Mouse (Mus musculus) midbrain, embryonic 15.5 days (tissue): Measurements from ENCODE around the gene Wfdc18. TPM values are rescaled to one million over a fixed set of nuclear protein-coding genes. Genes with fewer than 3 reads are reported as not detected.

Experiments used
- ATAC-seq: fragments of 200-750 bp; cut with Nextera tagmentation; replicated peaks from 2 replicates; pipeline ENCODE4 v1.8.0; 2017; ENCODE audit warnings: moderate TSS enrichment
- H3K27ac ChIP-seq: fragments of 300-500 bp; sonication (generic); 2 replicates; pipeline ENCODE4 v1.5.1; 2015; ENCODE audit warnings: mild to moderate bottlenecking, inconsistent platforms
- H3K27me3 ChIP-seq: fragments of 300-500 bp; sonication (generic); replicated peaks from 2 replicates; pipeline ENCODE4 v1.6.1; 2015; ENCODE audit warnings: inconsistent platforms
- H3K36me3 ChIP-seq: fragments of 300-500 bp; sonication (generic); replicated peaks from 2 replicates; pipeline ENCODE4 v1.6.1; 2015; ENCODE audit warnings: inconsistent platforms
- H3K4me1 ChIP-seq: fragments of 300-500 bp; sonication (generic); 2 replicates; pipeline ENCODE4 v1.6.1; 2015; ENCODE audit warnings: inconsistent platforms
- H3K4me2 ChIP-seq: fragments of 300-500 bp; sonication (generic); 2 replicates; pipeline ENCODE4 v1.6.1; 2015; ENCODE audit warnings: inconsistent platforms, mild to moderate bottlenecking, moderate library complexity
- H3K4me3 ChIP-seq: fragments of 300-500 bp; sonication (generic); 2 replicates; pipeline ENCODE4 v1.5.1; 2015; ENCODE audit warnings: mild to moderate bottlenecking, inconsistent platforms
- H3K9ac ChIP-seq: fragments of 300-500 bp; sonication (generic); 2 replicates; pipeline ENCODE4 v1.6.1; 2015; ENCODE audit warnings: mild to moderate bottlenecking, inconsistent platforms
- H3K9me3 ChIP-seq: fragments of 300-500 bp; sonication (generic); 2 replicates; pipeline ENCODE4 v1.6.1; 2016; ENCODE audit warnings: inconsistent platforms
- WGBS: fragments of 180-500 bp; shearing (Covaris S2); methylation state at CpG from one replicate; pipeline ENCODE4 v1.1.7; 2015; ENCODE audit warnings: mixed read lengths; 5-methylcytosine and 5-hydroxymethylcytosine counted together
- polyA plus RNA-seq: library from polyadenylated mRNA; unstranded; fragments of >200 nt; fragmentation: Nextera tagmentation; extraction: Ambion mirVana; gene quantifications from 2 replicates; pipeline ENCODE4 v1.2.1, GENCODE M21; 2015

The Wfdc18 gene
- polyA plus RNA-seq, 1 experiment from 2014 or later, result not detected

DNA sequence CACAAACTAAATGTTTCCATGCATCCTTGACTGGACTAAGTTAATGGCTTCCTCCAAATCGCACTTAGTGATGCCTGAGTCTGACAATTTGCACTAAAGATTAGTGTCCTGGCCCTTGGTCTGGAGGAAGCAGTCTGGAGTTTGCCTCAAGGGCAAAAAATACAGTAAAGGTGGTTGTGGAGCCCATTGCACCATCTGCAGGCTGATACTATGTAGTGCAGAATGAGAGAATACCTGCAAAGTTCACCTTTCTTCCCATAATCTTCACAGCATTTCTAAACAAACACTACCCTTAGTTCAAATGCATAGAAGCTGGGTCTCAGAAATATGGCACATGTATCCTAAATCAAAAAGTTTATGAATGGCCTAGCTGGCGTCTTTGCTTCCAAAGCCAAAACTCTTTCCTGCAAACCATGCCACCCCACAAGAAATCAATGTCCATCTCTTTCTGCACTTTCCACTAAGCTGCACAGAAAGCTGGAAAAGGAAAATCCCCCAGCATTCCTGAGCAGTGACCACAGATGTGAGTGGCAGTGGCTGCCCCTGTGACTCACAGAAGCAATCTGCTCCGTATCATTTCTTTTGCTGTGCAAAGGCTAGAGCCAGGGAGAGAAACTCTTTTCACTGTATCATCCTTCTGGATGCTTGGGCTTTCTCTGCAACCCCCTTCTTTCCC lies 20.1 kb downstream of the Wfdc18 start:
- H3K4me2 ChIP-seq, result no peak overlapping the region
- no peak overlapping the region for H3K9ac ChIP-seq
- H3K27ac ChIP-seq, result no peak overlapping the region
- WGBS, result 73% methylated on average over 3 of the region's 3 CpGs
- H3K9me3 ChIP-seq, result no peaks in the 10 kb centered on the region
- H3K4me3 ChIP-seq, result no peak overlapping the region
- H3K4me1 ChIP-seq, result no peaks in the 10 kb centered on the region
- H3K36me3 ChIP-seq, result no peaks in the 10 kb centered on the region
- no peak for ATAC-seq
- H3K27me3 ChIP-seq, result no peaks in the 10 kb centered on the region

- 95% methylated on average over 1 of the region's 1 CpGs for WGBS
- no peak overlapping the region for H3K27ac ChIP-seq
- H3K27me3 ChIP-seq, result no peaks in the 10 kb centered on the region
- no peak for ATAC-seq
- no peak overlapping the region for H3K9ac ChIP-seq
- no peak overlapping the region for H3K4me2 ChIP-seq
- H3K36me3 ChIP-seq, result no peaks in the 10 kb centered on the region
- H3K4me1 ChIP-seq, result no peaks in the 10 kb centered on the region
- no peaks in the 10 kb centered on the region for H3K9me3 ChIP-seq
- no peak overlapping the region for H3K4me3 ChIP-seq
Measured at GRCm38 (mm10) chr11:83731116-83731515, 22.3 kb downstream of the Wfdc18 start.

DNA sequence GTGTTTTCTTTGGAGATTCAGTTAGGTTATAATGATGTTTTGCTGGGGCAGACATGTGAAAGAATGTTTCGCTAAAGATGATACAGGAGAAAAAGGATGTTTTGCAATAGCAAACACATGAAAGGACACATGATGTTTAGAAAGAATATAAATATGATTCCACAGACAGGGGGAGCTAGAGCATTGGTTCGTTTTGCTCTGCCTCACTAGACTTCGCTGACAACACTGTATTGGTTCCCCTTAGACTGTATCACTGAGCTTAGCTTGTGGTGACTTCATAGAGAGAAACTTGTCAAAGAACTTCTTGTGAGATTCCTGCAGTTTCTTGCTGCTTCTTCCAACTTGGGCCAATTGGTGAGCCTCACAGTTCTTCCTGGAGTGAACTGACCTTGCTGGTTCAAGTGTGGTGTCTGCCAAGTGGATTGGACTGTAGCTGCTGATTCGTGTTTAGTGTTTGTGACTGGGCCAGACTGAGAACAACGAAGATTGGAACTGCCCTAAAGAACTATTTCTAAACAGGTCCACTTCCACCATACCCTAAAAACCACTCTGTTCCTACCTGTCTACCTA lies 24.3 kb downstream of the Wfdc18 start:
- Histone ChIP-seq H3K27me3 (no peaks in the 10 kb centered on the region), H3K4me1 (no peaks in the 10 kb centered on the region), H3K9ac (no peak overlapping the region), H3K4me2 (no peak overlapping the region), H3K36me3 (no peaks in the 10 kb centered on the region), H3K9me3 (no peaks in the 10 kb centered on the region), H3K4me3 (no peak overlapping the region), H3K27ac (no peak overlapping the region)
- ATAC-seq, result no peak
- WGBS, result 79% methylated on average over 5 of the region's 5 CpGs

DNA sequence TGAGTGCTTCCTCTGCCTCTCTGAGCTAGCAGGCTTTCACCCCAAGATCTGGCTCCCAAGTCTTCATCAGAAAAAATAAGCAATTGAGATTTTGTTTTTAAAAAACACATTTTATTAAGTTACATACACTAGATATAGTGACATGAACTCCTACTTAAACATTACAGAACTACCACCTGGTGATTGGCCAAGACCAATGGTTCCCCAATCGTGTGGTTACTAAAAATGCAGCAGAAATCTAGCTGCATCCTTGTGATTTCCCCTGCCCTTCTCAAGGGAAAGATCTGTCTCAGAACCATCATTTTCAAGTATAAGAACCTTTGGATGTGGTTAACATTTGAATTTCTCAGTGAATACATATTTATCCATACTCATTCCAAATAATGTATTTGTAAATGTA lies 25.4 kb downstream of the Wfdc18 start:
- H3K4me3 ChIP-seq, result no peak overlapping the region
- ATAC-seq, result no peak
- H3K9me3 ChIP-seq, result no peaks in the 10 kb centered on the region
- no peak overlapping the region for H3K27ac ChIP-seq
- no peak overlapping the region for H3K4me2 ChIP-seq
- H3K36me3 ChIP-seq, result no peaks in the 10 kb centered on the region
- 83% methylated on average over 1 of the region's 1 CpGs for WGBS
- no peaks in the 10 kb centered on the region for H3K27me3 ChIP-seq
- H3K9ac ChIP-seq, result no peak overlapping the region
- H3K4me1 ChIP-seq, result no peaks in the 10 kb centered on the region

- Histone ChIP-seq H3K4me3 (no peak overlapping the region), H3K9ac (no peak overlapping the region), H3K27ac (no peak overlapping the region), H3K4me2 (no peak overlapping the region), H3K36me3 (no peaks in the 10 kb centered on the region), H3K9me3 (no peaks in the 10 kb centered on the region), H3K27me3 (peaks cover 6% of the 10 kb centered on the region; the same call in 1 of the 2 replicates), H3K4me1 (no peaks in the 10 kb centered on the region)
- no peak for ATAC-seq
- WGBS, result 71% methylated on average over 2 of the region's 2 CpGs
Measured at GRCm38 (mm10) chr11:83735881-83736280, 27.1 kb downstream of the Wfdc18 start.

- Histone ChIP-seq H3K4me1 (no peaks in the 10 kb centered on the region), H3K36me3 (no peaks in the 10 kb centered on the region), H3K4me2 (no peak overlapping the region), H3K27ac (no peak overlapping the region), H3K4me3 (no peak overlapping the region), H3K27me3 (peaks cover 8% of the 10 kb centered on the region; the same call in 1 of the 2 replicates), H3K9me3 (no peaks in the 10 kb centered on the region), H3K9ac (no peak overlapping the region)
- WGBS, result 88% methylated on average over 3 of the region's 3 CpGs
- ATAC-seq, result no peak
Measured at GRCm38 (mm10) chr11:83737109-83737558, 28.3 kb downstream of the Wfdc18 start.

DNA sequence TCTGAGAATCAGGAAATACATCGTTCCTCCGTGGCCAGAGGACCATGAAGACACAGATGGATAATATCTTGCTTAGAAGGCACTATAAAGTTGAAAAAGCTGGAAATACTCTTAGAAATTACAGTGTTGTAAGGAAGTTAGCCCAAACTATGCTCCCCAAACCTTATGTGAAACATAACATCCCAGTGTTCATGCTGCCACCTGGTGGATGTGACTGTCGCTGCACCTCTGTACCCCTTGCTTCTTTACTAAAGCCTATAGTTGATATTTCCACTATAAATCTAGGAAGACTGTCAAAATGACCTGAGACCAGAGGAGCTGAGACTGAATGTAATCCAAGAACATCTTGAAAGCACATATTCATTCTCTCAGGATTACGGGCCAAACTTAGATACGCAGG lies 30.4 kb downstream of the Wfdc18 start:
- 24% methylated on average over 5 of the region's 5 CpGs for WGBS
- Histone ChIP-seq H3K36me3 (no peaks in the 10 kb centered on the region), H3K4me3 (no peak overlapping the region), H3K4me1 (no peaks in the 10 kb centered on the region), H3K27me3 (peaks cover 8% of the 10 kb centered on the region; the same call in 1 of the 2 replicates), H3K9ac (no peak overlapping the region), H3K9me3 (no peaks in the 10 kb centered on the region), H3K4me2 (no peak overlapping the region), H3K27ac (no peak overlapping the region)
- no peak for ATAC-seq

DNA sequence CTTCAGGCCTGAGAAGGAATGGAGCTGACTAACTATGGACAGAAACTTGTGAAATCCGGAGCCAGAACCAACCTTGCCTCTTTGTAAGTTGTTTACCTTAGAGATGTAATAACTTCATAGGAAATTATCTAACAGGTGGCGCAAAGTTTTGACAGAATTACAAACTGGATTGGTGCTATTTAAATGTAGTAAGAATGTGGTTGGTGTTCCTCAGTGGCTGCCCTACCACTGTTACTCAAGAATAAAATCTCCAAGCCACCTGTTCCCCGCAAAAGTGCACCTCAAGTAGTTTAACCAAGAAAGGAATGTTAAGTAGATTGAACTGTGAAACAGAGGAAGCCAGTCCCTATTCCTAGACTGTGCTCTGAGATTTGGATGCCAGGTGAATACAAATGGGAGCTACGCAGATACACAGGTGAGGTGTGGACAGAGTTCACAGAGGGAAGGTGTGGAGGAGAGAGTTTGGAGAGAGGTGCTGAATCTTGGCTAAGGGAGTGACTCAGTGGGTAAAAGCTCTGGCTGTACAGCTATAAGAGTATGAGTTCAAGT lies 31.7 kb downstream of the Wfdc18 start:
- Histone ChIP-seq H3K27ac (no peak overlapping the region), H3K9ac (no peak overlapping the region), H3K36me3 (no peaks in the 10 kb centered on the region), H3K4me2 (no peak overlapping the region), H3K4me3 (no peak overlapping the region), H3K9me3 (no peaks in the 10 kb centered on the region), H3K27me3 (peaks cover 11% of the 10 kb centered on the region; the same call in 1 of the 2 replicates), H3K4me1 (no peaks in the 10 kb centered on the region)
- ATAC-seq, result no peak
- WGBS, result 81% methylated on average over 4 of the region's 4 CpGs

DNA sequence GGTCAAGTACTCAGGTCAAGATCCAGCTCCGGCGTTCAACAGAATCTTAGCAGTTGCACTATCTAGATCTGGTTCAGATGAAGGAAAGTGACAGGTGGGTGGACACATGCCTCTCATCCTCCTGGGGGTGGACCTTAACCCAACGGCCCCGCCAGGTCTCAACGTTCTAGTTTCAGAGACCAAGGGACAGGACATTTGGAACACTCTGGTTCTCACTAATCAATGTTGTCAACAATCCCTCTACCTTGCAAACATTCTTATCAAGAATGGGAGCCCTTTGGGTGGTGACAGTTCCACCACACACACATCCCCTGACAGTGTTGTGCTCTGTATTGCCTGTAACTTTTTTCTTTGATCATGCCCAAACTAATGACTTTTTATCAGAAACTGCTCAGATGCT lies 33.0 kb downstream of the Wfdc18 start:
- H3K4me2 ChIP-seq, result no peak overlapping the region
- H3K36me3 ChIP-seq, result no peaks in the 10 kb centered on the region
- no peak overlapping the region for H3K9ac ChIP-seq
- H3K4me1 ChIP-seq, result no peaks in the 10 kb centered on the region
- H3K4me3 ChIP-seq, result no peak overlapping the region
- WGBS, result 84% methylated on average over 5 of the region's 5 CpGs
- peaks cover 11% of the 10 kb centered on the region; the same call in 1 of the 2 replicates for H3K27me3 ChIP-seq
- ATAC-seq, result no peak
- no peaks in the 10 kb centered on the region for H3K9me3 ChIP-seq
- no peak overlapping the region for H3K27ac ChIP-seq

- H3K27ac ChIP-seq, result no peak overlapping the region
- ATAC-seq, result no peak
- no peaks in the 10 kb centered on the region for H3K9me3 ChIP-seq
- H3K4me2 ChIP-seq, result no peak overlapping the region
- no peak overlapping the region for H3K9ac ChIP-seq
- H3K36me3 ChIP-seq, result no peaks in the 10 kb centered on the region
- WGBS, result 73% methylated on average over 9 of the region's 9 CpGs
- no peak overlapping the region for H3K4me3 ChIP-seq
- H3K4me1 ChIP-seq, result no peaks in the 10 kb centered on the region
- peaks cover 12% of the 10 kb centered on the region for H3K27me3 ChIP-seq
Measured at GRCm38 (mm10) chr11:83742731-83743355, 34.0 kb downstream of the Wfdc18 start.

- H3K27me3 ChIP-seq, result peaks cover 19% of the 10 kb centered on the region
- no peaks in the 10 kb centered on the region for H3K9me3 ChIP-seq
- WGBS, result 89% methylated on average over 3 of the region's 3 CpGs
- H3K9ac ChIP-seq, result no peak overlapping the region
- no peak overlapping the region for H3K27ac ChIP-seq
- no peaks in the 10 kb centered on the region for H3K4me1 ChIP-seq
- no peak for ATAC-seq
- no peak overlapping the region for H3K4me3 ChIP-seq
- H3K4me2 ChIP-seq, result no peak overlapping the region
- no peaks in the 10 kb centered on the region for H3K36me3 ChIP-seq
Measured at GRCm38 (mm10) chr11:83743525-83743924, 34.7 kb downstream of the Wfdc18 start.

GRCm38 (mm10) chr11:83746152-83746551 lies 37.3 kb downstream of the Wfdc18 start:
- Histone ChIP-seq H3K27me3 (peaks cover 17% of the 10 kb centered on the region), H3K36me3 (no peaks in the 10 kb centered on the region), H3K4me3 (no peak overlapping the region), H3K4me1 (no peaks in the 10 kb centered on the region), H3K4me2 (no peak overlapping the region), H3K9ac (no peak overlapping the region), H3K27ac (no peak overlapping the region), H3K9me3 (no peaks in the 10 kb centered on the region)
- no peak for ATAC-seq
- WGBS, result 71% methylated on average over 4 of the region's 4 CpGs
